Mouse (Mus musculus) thymus, adult 2 months (tissue): ENCODE results near the gene Pwwp2b.

Experiments used
- CTCF ChIP-seq: fragments of 200-500 bp; IDR thresholded peaks from 2 replicates; pipeline ENCODE4 v1.5.1; 2012; ENCODE audit warnings: mild to moderate bottlenecking, control low read depth, low read length, moderate library complexity, borderline replicate concordance; ENCODE audit not compliant: control insufficient read depth, poor library complexity, insufficient read depth; ENCODE audit errors: extremely low read depth
- POLR2A ChIP-seq: fragments of 200-500 bp; IDR thresholded peaks from 2 replicates; pipeline ENCODE4 v1.6.1; 2012; ENCODE audit warnings: mild to moderate bottlenecking, low read length, control low read depth, moderate library complexity; ENCODE audit not compliant: control insufficient read depth, poor library complexity, insufficient read depth; ENCODE audit errors: extremely low read depth

DNA sequence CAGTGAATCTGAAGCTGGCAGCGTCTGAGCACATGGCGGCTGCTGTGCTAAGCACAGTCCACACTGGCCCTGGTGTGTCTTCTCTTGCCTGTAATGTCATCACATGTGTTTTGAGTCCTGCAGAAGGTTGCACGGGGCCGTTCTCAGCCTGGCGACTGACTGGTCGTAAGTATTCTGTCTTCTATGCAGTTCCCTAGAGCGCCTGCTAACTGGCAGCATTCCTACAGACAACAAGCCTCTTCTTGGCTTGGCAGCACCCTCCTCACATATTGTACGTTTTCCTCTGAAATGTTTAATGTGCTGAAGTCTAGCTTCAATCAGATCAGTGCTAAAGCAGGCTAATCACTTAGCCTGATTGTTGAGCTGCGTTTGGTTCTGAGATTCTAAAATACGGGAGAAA lies 27.3 kb downstream of the Pwwp2b start:
- TF ChIP-seq POLR2A (no peak), CTCF (no peak)
